Mouse (Mus musculus): ENCODE data around the gene Sh3kbp1. TPM values are rescaled to one million over a fixed set of nuclear protein-coding genes. Genes with fewer than 3 reads are reported as not detected.

Gene Sh3kbp1
- total RNA-seq, 2 experiments from 2014 or later = 37.2 to 37.3 TPM

GRCm38 (mm10) chrX:159645314-159645713 is 18.2 kb downstream of the Sh3kbp1 start:
- H3K27ac ChIP-seq = no peak overlapping the region
- no peak for DNase-seq (ENCODE audit: low spot score in 2 of 2)
- TF ChIP-seq CTCF (conservative IDR thresholded peaks at IDR 0.05) = no peak
- no peak overlapping the region for H3K4me3 ChIP-seq

- no peak overlapping the region for H3K27ac ChIP-seq
- no peak overlapping the region for H3K4me3 ChIP-seq
- no peak for DNase-seq (ENCODE audit: low spot score in 2 of 2)
- TF ChIP-seq CTCF (conservative IDR thresholded peaks at IDR 0.05) = no peak
Measured at GRCm38 (mm10) chrX:159647564-159647963, 20.5 kb downstream of the Sh3kbp1 start.

- no peak overlapping the region for H3K27ac ChIP-seq
- no peak for TF ChIP-seq CTCF (conservative IDR thresholded peaks at IDR 0.05)
Measured at GRCm38 (mm10) chrX:159648598-159648997, 21.5 kb downstream of the Sh3kbp1 start.

GRCm38 (mm10) chrX:159650130-159650678 is 23.1 kb downstream of the Sh3kbp1 start:
- H3K27ac ChIP-seq = peak overlapping the region; percentile 14; the same call in 1 of the 2 replicates
- H3K4me3 ChIP-seq = no peak overlapping the region
- TF ChIP-seq CTCF (conservative IDR thresholded peaks at IDR 0.05) = no peak
- no peak for DNase-seq (ENCODE audit: low spot score in 2 of 2)

More at GRCm38 (mm10) chrX:159648598-159648997, 21.5 kb downstream of the Sh3kbp1 start:
- no peak overlapping the region for H3K4me3 ChIP-seq
- DNase-seq (ENCODE audit: low spot score in 2 of 2) = no peak

- Histone ChIP-seq H3K4me3 (no peak overlapping the region), H3K27ac (peak overlapping the region; percentile 14; the same call in 1 of the 2 replicates)
- DNase-seq (ENCODE audit: low spot score in 2 of 2) = no peak
- no peak for TF ChIP-seq CTCF (conservative IDR thresholded peaks at IDR 0.05)
Measured at GRCm38 (mm10) chrX:159650727-159651126, 23.7 kb downstream of the Sh3kbp1 start.

GRCm38 (mm10) chrX:159671388-159671787 is 44.3 kb downstream of the Sh3kbp1 start:
- H3K27ac ChIP-seq = no peak overlapping the region
- peak; percentile 56 for TF ChIP-seq CTCF (conservative IDR thresholded peaks at IDR 0.05)
- DNase-seq (ENCODE audit: low spot score in 2 of 2) = no peak
- no peak overlapping the region for H3K4me3 ChIP-seq

- Histone ChIP-seq H3K27ac (no peak overlapping the region), H3K4me3 (no peak overlapping the region)
- DNase-seq (ENCODE audit: low spot score in 2 of 2) = no peak
- no peak for TF ChIP-seq CTCF (conservative IDR thresholded peaks at IDR 0.05)
Measured at GRCm38 (mm10) chrX:159672466-159672865, 45.4 kb downstream of the Sh3kbp1 start.

GRCm38 (mm10) chrX:159676242-159676641 is 49.2 kb downstream of the Sh3kbp1 start:
- Histone ChIP-seq H3K27ac (no peak overlapping the region), H3K4me3 (no peak overlapping the region)
- no peak for TF ChIP-seq CTCF (conservative IDR thresholded peaks at IDR 0.05)
- no peak for DNase-seq (ENCODE audit: low spot score in 2 of 2)

- no peak for DNase-seq (ENCODE audit: low spot score in 2 of 2)
- peak; percentile 40; the same call in 1 of the 2 replicates for TF ChIP-seq CTCF (conservative IDR thresholded peaks at IDR 0.05)
- H3K4me3 ChIP-seq = no peak overlapping the region
- H3K27ac ChIP-seq = no peak overlapping the region
Measured at GRCm38 (mm10) chrX:159677585-159678319, 50.7 kb downstream of the Sh3kbp1 start.

- no peak for TF ChIP-seq CTCF (conservative IDR thresholded peaks at IDR 0.05)
- DNase-seq (ENCODE audit: low spot score in 2 of 2) = no peak
- H3K4me3 ChIP-seq = no peak overlapping the region
- H3K27ac ChIP-seq = no peak overlapping the region
Measured at GRCm38 (mm10) chrX:159678320-159678835, 51.3 kb downstream of the Sh3kbp1 start.

- Histone ChIP-seq H3K27ac (no peak overlapping the region), H3K4me3 (no peak overlapping the region)
- no peak for DNase-seq (ENCODE audit: low spot score in 2 of 2)
- TF ChIP-seq CTCF (conservative IDR thresholded peaks at IDR 0.05) = no peak
Measured at GRCm38 (mm10) chrX:159685521-159685920, 58.4 kb downstream of the Sh3kbp1 start.

- Histone ChIP-seq H3K4me3 (no peak overlapping the region), H3K27ac (no peak overlapping the region)
- no peak for DNase-seq (ENCODE audit: low spot score in 2 of 2)
- no peak for TF ChIP-seq CTCF (conservative IDR thresholded peaks at IDR 0.05)
Measured at GRCm38 (mm10) chrX:159686850-159687249, 59.8 kb downstream of the Sh3kbp1 start.

GRCm38 (mm10) chrX:159688698-159689097 is 61.6 kb downstream of the Sh3kbp1 start:
- no peak for TF ChIP-seq CTCF (conservative IDR thresholded peaks at IDR 0.05)
- no peak for DNase-seq (ENCODE audit: low spot score in 2 of 2)

More at GRCm38 (mm10) chrX:159688698-159689097, 61.6 kb downstream of the Sh3kbp1 start:
- Histone ChIP-seq H3K27ac (no peak overlapping the region), H3K4me3 (no peak overlapping the region)
